Mouse (Mus musculus) ES-E14 (cell line): ENCODE data around the gene Enpp6.

Experiments
- CHD2 ChIP-seq: IDR thresholded peaks from 2 replicates; pipeline ENCODE4 v1.6.1; 2014; ENCODE audit warnings: mild to moderate bottlenecking, low read depth, low read length, inconsistent platforms
- HCFC1 ChIP-seq: IDR thresholded peaks from 2 replicates; pipeline ENCODE4 v1.6.1; 2012; ENCODE audit warnings: low read length, inconsistent platforms, borderline replicate concordance; ENCODE audit not compliant: insufficient read depth
- MAFK ChIP-seq: IDR thresholded peaks from 2 replicates; pipeline ENCODE4 v1.6.1; 2014; ENCODE audit warnings: mild to moderate bottlenecking, low read depth, low read length, inconsistent platforms; ENCODE audit not compliant: insufficient read depth
- ZC3H11A ChIP-seq: IDR thresholded peaks from 2 replicates; pipeline ENCODE4 v1.6.1; 2012; ENCODE audit warnings: low read depth, mild to moderate bottlenecking, inconsistent platforms, low read length, borderline replicate concordance
- ZNF384 ChIP-seq: IDR thresholded peaks from 2 replicates; pipeline ENCODE4 v1.6.1; 2012; ENCODE audit warnings: low read depth, low read length, inconsistent platforms

GRCm38 (mm10) chr8:47145258-47145657 is 158.6 kb downstream of the Enpp6 start:
- TF ChIP-seq ZC3H11A (no peak), ZNF384 (no peak), CHD2 (no peak), HCFC1 (no peak), MAFK (no peak)
